Mouse (Mus musculus): ENCODE measurements around the gene Parva. TPM values are rescaled to one million over a fixed set of nuclear protein-coding genes. Genes with fewer than 3 reads are reported as not detected.

Parva gene
- total RNA-seq, 1 experiment: 13.9 TPM

DNA sequence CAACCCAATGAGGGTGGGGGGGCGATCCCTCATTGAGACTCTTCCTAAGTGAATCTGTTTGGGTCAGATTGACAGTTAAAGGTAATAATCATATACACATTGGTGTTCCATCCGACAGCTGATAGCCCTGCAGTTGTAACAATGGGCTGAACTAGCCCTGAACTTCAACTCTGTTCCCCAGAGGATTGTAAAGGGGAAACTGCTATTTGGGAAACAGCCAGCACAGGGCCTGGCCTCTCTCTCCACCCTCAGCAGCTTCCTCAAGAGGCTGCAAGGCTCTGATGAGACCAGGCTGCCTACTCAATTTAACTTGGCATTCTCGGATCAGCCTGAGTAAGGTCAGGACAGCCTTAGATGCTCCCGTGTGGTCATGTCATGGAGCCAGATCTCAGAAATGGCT, 99.9 kb downstream of the Parva start:
- H3K4me1 ChIP-seq (ENCODE audit: control insufficient read depth in 2 of 2, insufficient read depth in 2 of 2, low read length in 2 of 2, poor library complexity in 1 of 2): no peaks in the 10 kb centered on the region
- H3K27ac ChIP-seq (ENCODE audit: insufficient read depth, low read depth, low read length, poor library complexity, severe bottlenecking): no peak overlapping the region
- no peak overlapping the region for H3K9ac ChIP-seq (ENCODE audit: insufficient read depth, low read depth, low read length, poor library complexity, severe bottlenecking)
- no peaks in the 10 kb centered on the region for H3K9me3 ChIP-seq (ENCODE audit: control insufficient read depth, insufficient read depth, low read depth, low read length)
- no peak overlapping the region for H3K4me3 ChIP-seq (ENCODE audit: insufficient read depth in 1 of 2, low read depth in 1 of 2, low read length in 2 of 2, poor library complexity in 1 of 2, severe bottlenecking in 1 of 2)
- no peak for DNase-seq (ENCODE audit: low read depth, low spot score)
- in situ Hi-C loops (cut with MboI; ENCODE audit: low sequenced_read_pairs in 2 of 2, unreplicated experiment in 2 of 2): no loop called here
- no peaks in the 10 kb centered on the region for H3K36me3 ChIP-seq (ENCODE audit: control insufficient read depth, insufficient read depth, low read length, poor library complexity, severe bottlenecking)
- no peak for TF ChIP-seq HCFC1 (IDR thresholded peaks at IDR 0.05; ENCODE audit: borderline replicate concordance, insufficient read depth, low read length)
- TF ChIP-seq CHD2 (IDR thresholded peaks at IDR 0.05; ENCODE audit: low read depth, low read length): no peak
- no peak for TF ChIP-seq MAFK (IDR thresholded peaks at IDR 0.05; ENCODE audit: insufficient read depth, low read depth, low read length)
- TF ChIP-seq ZNF384 (IDR thresholded peaks at IDR 0.05; ENCODE audit: low read depth, low read length): no peak
- no peak for TF ChIP-seq ZC3H11A (IDR thresholded peaks at IDR 0.05; ENCODE audit: borderline replicate concordance, low read depth, low read length)

DNA sequence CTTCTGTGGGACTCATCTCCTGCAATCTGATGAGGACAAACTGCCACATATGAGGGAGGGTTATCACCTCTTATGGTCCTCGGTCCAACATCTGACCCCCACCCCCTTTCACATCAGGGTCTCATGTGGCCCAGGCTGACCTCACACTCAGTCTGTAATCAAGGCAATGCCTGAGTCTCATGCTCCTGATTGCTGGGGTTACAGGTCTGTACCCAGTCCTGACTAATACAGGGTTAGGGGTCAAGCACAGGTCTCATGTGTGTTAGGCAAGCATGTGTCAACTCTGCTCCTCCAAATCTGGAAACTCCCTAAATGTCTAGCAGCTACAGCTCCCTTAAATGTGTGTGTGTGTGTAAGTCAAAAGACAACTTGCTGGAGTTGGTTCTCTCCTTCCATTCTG, 100.8 kb downstream of the Parva start:
- DNase-seq (ENCODE audit: low read depth, low spot score): no peak
- Histone ChIP-seq H3K4me3 (ENCODE audit: insufficient read depth in 1 of 2, low read depth in 1 of 2, low read length in 2 of 2, poor library complexity in 1 of 2, severe bottlenecking in 1 of 2) (no peak overlapping the region), H3K36me3 (ENCODE audit: control insufficient read depth, insufficient read depth, low read length, poor library complexity, severe bottlenecking) (no peaks in the 10 kb centered on the region), H3K9ac (ENCODE audit: insufficient read depth, low read depth, low read length, poor library complexity, severe bottlenecking) (no peak overlapping the region), H3K9me3 (ENCODE audit: control insufficient read depth, insufficient read depth, low read depth, low read length) (no peaks in the 10 kb centered on the region), H3K27ac (ENCODE audit: insufficient read depth, low read depth, low read length, poor library complexity, severe bottlenecking) (no peak overlapping the region), H3K4me1 (ENCODE audit: control insufficient read depth in 2 of 2, insufficient read depth in 2 of 2, low read length in 2 of 2, poor library complexity in 1 of 2) (no peaks in the 10 kb centered on the region)
- no peak for TF ChIP-seq ZC3H11A (IDR thresholded peaks at IDR 0.05; ENCODE audit: borderline replicate concordance, low read depth, low read length)
- in situ Hi-C loops (cut with MboI; ENCODE audit: low sequenced_read_pairs in 2 of 2, unreplicated experiment in 2 of 2): no loop called here

DNA sequence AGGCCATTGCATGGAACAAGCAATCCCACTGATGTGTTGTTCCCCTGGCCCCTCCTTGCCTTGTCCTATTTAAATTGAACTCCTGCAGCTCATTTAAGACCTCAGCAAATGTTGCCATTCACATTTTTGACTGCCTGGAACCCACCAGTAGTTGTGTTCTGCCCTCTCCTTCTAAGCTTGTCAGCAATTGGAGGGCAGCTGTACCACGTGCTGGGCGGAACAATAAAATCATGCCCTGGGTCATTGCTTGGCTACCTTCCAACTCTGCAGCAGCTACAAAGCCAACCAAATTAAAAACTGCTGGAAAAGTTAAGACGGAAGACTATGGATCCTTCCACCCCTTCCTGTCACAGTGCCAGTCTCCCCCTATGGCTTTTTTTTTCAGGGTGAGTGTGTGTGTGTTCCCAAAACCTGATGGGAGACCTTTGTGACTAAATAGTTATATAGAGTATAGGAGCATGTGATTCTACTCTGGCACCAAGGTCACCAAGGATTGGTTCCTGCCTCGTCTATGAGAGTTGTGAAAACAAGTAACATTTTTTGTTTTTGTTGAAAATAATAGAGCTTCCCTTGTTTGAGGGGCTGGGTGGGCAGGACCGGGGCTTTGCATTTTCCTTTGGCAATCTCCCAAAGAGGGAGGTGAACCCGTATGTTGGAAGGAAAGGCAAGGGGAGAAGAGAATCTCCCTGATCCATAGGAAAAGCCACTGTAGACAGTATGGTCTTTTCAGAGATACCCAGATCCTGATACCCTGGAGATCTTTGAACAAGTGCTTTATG, 101.5 kb downstream of the Parva start:
- H3K36me3 ChIP-seq (ENCODE audit: control insufficient read depth, insufficient read depth, low read length, poor library complexity, severe bottlenecking): no peaks in the 10 kb centered on the region
- H3K9ac ChIP-seq (ENCODE audit: insufficient read depth, low read depth, low read length, poor library complexity, severe bottlenecking): no peak overlapping the region
- TF ChIP-seq ZNF384 (IDR thresholded peaks at IDR 0.05; ENCODE audit: low read depth, low read length): no peak
- no peak for TF ChIP-seq MAFK (IDR thresholded peaks at IDR 0.05; ENCODE audit: insufficient read depth, low read depth, low read length)
- no peak for TF ChIP-seq ZC3H11A (IDR thresholded peaks at IDR 0.05; ENCODE audit: borderline replicate concordance, low read depth, low read length)
- no peak for TF ChIP-seq HCFC1 (IDR thresholded peaks at IDR 0.05; ENCODE audit: borderline replicate concordance, insufficient read depth, low read length)
- TF ChIP-seq CHD2 (IDR thresholded peaks at IDR 0.05; ENCODE audit: low read depth, low read length): no peak
- H3K4me3 ChIP-seq (ENCODE audit: insufficient read depth in 1 of 2, low read depth in 1 of 2, low read length in 2 of 2, poor library complexity in 1 of 2, severe bottlenecking in 1 of 2): no peak overlapping the region
- H3K4me1 ChIP-seq (ENCODE audit: control insufficient read depth in 2 of 2, insufficient read depth in 2 of 2, low read length in 2 of 2, poor library complexity in 1 of 2): no peaks in the 10 kb centered on the region
- no peak for DNase-seq (ENCODE audit: low read depth, low spot score)
- H3K27ac ChIP-seq (ENCODE audit: insufficient read depth, low read depth, low read length, poor library complexity, severe bottlenecking): no peak overlapping the region
- in situ Hi-C loops (cut with MboI; ENCODE audit: low sequenced_read_pairs in 2 of 2, unreplicated experiment in 2 of 2): no loop called here
- H3K9me3 ChIP-seq (ENCODE audit: control insufficient read depth, insufficient read depth, low read depth, low read length): no peaks in the 10 kb centered on the region

DNA sequence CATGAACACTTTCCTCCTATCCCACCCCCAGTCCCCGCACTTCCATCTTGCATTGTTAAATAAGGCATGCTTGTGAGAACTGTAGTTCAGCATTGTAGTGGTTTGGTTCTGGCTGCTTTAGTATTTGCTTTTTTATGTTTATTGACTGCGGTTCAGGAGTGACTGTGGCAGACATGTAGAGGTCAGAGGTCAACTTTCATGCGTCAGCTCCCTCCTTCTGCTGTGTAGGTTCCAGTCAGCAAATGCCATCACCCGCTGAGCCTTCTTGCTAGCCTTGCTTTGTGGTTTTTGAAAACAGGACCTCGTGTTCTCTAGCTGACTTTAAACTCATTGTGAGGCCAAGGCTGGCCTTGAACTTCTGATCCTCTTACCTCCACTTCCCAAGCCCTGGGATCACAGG, 103.6 kb downstream of the Parva start:
- in situ Hi-C loops (cut with MboI; ENCODE audit: low sequenced_read_pairs in 2 of 2, unreplicated experiment in 2 of 2): no loop called here
- Histone ChIP-seq H3K4me3 (ENCODE audit: insufficient read depth in 1 of 2, low read depth in 1 of 2, low read length in 2 of 2, poor library complexity in 1 of 2, severe bottlenecking in 1 of 2) (no peak overlapping the region), H3K36me3 (ENCODE audit: control insufficient read depth, insufficient read depth, low read length, poor library complexity, severe bottlenecking) (no peaks in the 10 kb centered on the region), H3K9me3 (ENCODE audit: control insufficient read depth, insufficient read depth, low read depth, low read length) (no peaks in the 10 kb centered on the region), H3K9ac (ENCODE audit: insufficient read depth, low read depth, low read length, poor library complexity, severe bottlenecking) (no peak overlapping the region), H3K27ac (ENCODE audit: insufficient read depth, low read depth, low read length, poor library complexity, severe bottlenecking) (no peak overlapping the region), H3K4me1 (ENCODE audit: control insufficient read depth in 2 of 2, insufficient read depth in 2 of 2, low read length in 2 of 2, poor library complexity in 1 of 2) (peaks cover 2% of the 10 kb centered on the region in 2 experiments; a peak in 1 of 4 replicates)
- no peak for DNase-seq (ENCODE audit: low read depth, low spot score)
- TF ChIP-seq HCFC1 (IDR thresholded peaks at IDR 0.05; ENCODE audit: borderline replicate concordance, insufficient read depth, low read length): no peak
- TF ChIP-seq CHD2 (IDR thresholded peaks at IDR 0.05; ENCODE audit: low read depth, low read length): no peak
- no peak for TF ChIP-seq ZNF384 (IDR thresholded peaks at IDR 0.05; ENCODE audit: low read depth, low read length)
- TF ChIP-seq ZC3H11A (IDR thresholded peaks at IDR 0.05; ENCODE audit: borderline replicate concordance, low read depth, low read length): no peak
- no peak for TF ChIP-seq MAFK (IDR thresholded peaks at IDR 0.05; ENCODE audit: insufficient read depth, low read depth, low read length)

DNA sequence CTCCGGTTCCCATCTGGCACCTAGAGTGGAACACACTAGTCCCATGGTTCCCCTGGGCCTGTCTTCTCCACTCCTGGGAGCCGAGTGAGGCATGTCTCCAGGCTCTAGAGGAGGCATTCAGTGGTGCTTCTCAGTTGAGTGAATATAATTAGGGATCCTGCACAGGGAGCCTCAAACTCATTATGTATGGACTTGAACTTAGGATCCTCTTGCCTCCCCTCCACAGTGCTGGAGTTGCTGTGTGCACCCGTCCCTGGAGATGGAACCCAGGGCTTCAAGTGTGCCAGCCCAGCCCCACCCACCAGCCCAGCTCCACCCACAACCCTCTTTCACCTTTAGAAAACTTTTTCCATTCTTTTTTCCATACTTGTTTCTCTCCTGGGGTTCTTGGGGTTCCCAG, 106.8 kb downstream of the Parva start:
- Histone ChIP-seq H3K9me3 (ENCODE audit: control insufficient read depth, insufficient read depth, low read depth, low read length) (no peaks in the 10 kb centered on the region), H3K9ac (ENCODE audit: insufficient read depth, low read depth, low read length, poor library complexity, severe bottlenecking) (no peak overlapping the region), H3K4me1 (ENCODE audit: control insufficient read depth in 2 of 2, insufficient read depth in 2 of 2, low read length in 2 of 2, poor library complexity in 1 of 2) (peaks cover 2% of the 10 kb centered on the region in 2 experiments; a peak in 1 of 4 replicates), H3K4me3 (ENCODE audit: insufficient read depth in 1 of 2, low read depth in 1 of 2, low read length in 2 of 2, poor library complexity in 1 of 2, severe bottlenecking in 1 of 2) (no peak overlapping the region), H3K27ac (ENCODE audit: insufficient read depth, low read depth, low read length, poor library complexity, severe bottlenecking) (no peak overlapping the region), H3K36me3 (ENCODE audit: control insufficient read depth, insufficient read depth, low read length, poor library complexity, severe bottlenecking) (no peaks in the 10 kb centered on the region)
- DNase-seq (ENCODE audit: low read depth, low spot score): no peak
- no peak for TF ChIP-seq MAFK (IDR thresholded peaks at IDR 0.05; ENCODE audit: insufficient read depth, low read depth, low read length)
- no peak for TF ChIP-seq CHD2 (IDR thresholded peaks at IDR 0.05; ENCODE audit: low read depth, low read length)
- no peak for TF ChIP-seq ZNF384 (IDR thresholded peaks at IDR 0.05; ENCODE audit: low read depth, low read length)
- no peak for TF ChIP-seq ZC3H11A (IDR thresholded peaks at IDR 0.05; ENCODE audit: borderline replicate concordance, low read depth, low read length)
- no peak for TF ChIP-seq HCFC1 (IDR thresholded peaks at IDR 0.05; ENCODE audit: borderline replicate concordance, insufficient read depth, low read length)
- in situ Hi-C loops (cut with MboI; ENCODE audit: low sequenced_read_pairs in 2 of 2, unreplicated experiment in 2 of 2): no loop called here

Data from ES-E14 (cell line).